Mouse (Mus musculus): Measurements from ENCODE around the gene Duoxa2. TPM values are rescaled to one million over a fixed set of nuclear protein-coding genes. Genes with fewer than 3 reads are reported as not detected.
"Not testable (repeated sequence)": the region's sequence is repeated elsewhere in the genome, so short reads cannot be mapped to it uniquely, and the experiment has no call there.

Gene Duoxa2
- total RNA-seq, 2 experiments from 2014 or later, result not detected

DNA sequence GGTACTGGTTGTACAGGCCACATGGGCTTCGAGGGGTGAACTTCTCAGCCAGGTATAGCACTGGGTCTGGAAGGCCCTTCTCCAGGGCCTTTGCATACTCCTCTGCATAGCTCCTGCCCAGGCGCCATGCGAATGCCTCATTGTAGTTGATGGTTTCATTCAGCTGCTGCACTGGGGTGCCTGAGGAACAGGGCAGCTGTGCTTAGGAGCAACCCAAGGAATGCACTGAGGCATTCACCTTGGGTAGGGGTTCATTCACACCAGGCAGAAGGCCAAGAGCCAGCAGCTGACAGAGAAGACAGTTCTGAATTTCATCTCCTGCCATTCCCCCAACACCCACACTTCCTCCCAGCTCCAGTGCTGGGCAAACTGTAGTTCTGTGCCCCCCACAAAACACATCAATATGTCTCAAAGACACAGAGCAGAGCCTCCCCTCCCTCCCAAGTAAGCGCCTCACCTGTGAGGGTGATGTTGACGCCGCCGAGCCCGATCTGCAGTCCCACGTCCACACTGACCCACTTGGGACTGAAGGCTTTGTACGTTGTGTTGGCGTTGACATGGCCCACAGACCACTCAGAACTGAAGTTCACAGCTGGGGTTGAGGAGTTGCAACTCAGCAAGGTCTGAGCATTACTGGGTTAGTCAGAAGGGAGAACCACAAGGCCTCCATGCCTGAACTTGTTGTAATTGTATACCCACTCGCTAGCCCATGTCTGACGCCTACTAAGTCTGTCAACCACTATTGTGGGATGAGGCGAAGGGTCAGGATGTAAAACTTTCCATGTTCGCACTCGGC is 6.6 kb downstream of the Duoxa2 start:
- no peak for ATAC-seq (replicated peaks; ENCODE audit: low FRiP score, low TSS enrichment, poor library complexity, severe bottlenecking)

DNA sequence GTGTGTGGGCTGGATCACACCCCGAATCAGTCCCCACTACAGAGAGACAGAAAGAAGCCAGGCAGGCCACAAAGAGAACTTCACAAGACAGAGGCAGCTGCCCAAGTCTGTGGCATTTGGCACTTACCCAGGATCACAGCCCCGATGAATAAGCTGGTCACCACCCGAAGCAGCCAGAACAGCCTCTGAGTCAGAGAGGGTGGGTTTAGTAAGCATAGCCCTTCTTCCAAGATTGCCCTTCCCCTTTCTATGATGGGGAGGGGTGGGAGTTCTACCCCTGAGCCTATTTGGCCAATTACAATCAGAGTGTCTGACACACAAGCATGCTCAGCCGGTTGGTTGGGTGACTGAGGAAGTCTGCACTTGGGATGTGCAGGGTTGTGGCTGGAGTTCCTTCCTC is 7.5 kb downstream of the Duoxa2 start:
- no peak for ATAC-seq (replicated peaks; ENCODE audit: low FRiP score, low TSS enrichment, poor library complexity, severe bottlenecking)

DNA sequence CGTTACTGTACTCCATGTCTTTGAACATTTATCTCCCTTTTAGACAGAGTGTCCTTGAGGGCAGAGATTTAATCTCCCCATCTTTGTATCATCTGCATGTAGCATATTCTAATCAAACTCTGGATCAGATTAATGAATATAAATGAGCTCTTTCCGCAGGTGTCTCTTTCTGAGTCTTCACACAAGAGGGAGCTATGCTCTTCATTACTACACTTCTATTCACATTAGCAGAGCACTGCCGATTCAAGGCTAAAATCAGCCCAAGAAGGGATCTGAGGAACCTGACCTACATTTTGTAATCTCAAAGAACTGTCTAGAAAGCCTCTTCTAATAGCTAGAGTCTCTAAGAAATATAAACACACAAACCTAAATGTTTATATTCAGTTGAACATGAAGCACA is 10.9 kb downstream of the Duoxa2 start:
- no peak for ATAC-seq (replicated peaks; ENCODE audit: low FRiP score, low TSS enrichment, poor library complexity, severe bottlenecking)

DNA sequence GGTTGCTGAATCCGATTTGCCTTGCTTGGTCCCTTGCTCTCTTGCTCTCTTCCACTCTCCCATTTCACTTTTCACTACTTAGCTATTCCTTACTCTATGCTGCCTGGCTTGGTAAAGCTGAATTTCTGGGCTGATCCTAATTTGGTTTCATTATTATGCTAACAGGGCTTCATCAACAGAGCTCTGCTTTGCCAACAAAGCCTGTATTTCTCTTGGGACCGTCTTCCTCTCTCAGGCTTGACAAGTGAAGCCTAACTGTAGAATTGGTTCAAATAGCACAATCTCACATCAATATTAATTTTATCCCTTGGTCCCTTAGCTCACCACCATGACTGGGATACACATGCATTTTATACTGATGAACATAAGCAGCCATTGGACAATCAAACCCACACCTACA is 12.9 kb downstream of the Duoxa2 start:
- ATAC-seq (replicated peaks; ENCODE audit: low FRiP score, low TSS enrichment, poor library complexity, severe bottlenecking), result no peak

DNA sequence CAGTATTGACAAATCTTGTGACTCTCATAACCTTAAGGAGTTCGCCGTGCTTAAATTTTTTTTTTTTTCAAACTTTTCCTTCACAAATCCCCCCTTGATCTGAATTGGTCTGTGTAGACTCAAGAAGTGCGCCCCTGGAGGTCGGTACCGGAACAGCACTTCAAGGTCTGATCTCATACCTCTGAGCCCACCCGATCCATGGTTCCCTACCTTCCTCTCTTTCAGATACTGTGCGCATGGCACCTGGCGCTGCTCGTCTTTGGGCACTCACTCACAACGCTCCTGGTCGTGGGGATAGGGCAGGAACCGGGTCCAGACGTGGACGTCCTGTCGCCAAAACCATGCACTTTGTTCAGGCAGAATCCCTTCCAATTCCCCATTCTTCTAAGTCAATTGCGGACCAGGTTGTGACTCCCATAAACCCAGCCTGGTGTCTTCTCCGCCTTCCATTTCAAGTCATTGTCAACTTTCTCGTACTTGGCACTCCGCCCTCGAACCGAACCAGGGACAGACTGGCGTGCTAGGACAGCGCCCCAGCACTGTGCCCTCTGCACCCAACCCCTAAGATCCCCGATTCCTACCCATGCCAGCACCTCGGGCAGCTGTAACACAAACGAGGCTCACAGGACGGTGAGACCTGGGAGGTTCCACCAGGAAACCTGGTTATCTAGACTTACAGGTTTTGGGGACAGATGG is 14.2 kb downstream of the Duoxa2 start:
- ATAC-seq (replicated peaks; ENCODE audit: low FRiP score, low TSS enrichment, poor library complexity, severe bottlenecking), result peak; percentile 64

DNA sequence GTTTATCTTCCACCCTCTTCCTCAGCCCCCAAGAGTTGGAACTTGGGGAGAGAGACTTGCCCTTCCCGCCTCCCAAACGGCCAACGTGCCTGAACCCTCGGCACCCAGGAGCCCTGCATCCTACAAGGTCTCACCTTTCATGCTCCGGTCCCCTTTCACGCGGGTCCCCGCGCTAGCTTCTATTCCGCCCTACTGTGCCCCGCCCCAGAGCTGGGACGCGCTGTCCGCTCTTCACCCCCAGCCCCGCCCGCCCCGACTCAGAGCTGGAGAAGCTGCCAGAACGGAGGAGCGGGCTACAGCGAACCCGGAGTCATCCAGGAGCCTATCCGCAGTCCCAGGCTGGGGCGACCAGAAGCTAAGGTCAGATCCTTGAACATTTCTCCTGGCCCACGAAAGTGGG is 14.8 kb downstream of the Duoxa2 start, which contains the start of gene Duoxa1:
TSS of gene Duoxa1 (minus strand) at position 195 of the 400 bp plus-strand sequence.
- no peak for ATAC-seq (replicated peaks; ENCODE audit: low FRiP score, low TSS enrichment, poor library complexity, severe bottlenecking)

DNA sequence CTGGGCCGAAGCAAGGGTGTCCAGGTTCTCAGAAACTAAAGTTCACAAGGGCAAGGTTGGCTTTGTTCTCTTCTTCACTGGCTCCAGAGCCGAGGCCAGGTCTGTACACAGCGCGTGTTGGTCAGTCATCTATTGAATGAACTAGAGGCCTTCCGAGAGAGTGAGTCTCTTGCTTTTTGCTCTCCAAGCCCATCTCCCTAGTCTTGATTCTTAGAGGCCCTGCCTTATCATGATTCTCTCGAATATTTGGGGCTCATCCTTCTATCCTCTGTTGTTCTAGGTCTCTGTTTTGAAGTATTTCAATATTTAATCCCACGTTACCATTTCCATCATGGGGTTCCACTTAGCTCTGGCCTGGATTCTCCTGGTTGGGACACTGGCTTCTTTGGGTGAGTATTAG is 16.7 kb downstream of the Duoxa2 start, which contains the start of gene Duox1:
TSS of gene Duox1 (plus strand) at position 301 of the 400 bp plus-strand sequence.
- ATAC-seq (replicated peaks; ENCODE audit: low FRiP score, low TSS enrichment, poor library complexity, severe bottlenecking), result no peak

DNA sequence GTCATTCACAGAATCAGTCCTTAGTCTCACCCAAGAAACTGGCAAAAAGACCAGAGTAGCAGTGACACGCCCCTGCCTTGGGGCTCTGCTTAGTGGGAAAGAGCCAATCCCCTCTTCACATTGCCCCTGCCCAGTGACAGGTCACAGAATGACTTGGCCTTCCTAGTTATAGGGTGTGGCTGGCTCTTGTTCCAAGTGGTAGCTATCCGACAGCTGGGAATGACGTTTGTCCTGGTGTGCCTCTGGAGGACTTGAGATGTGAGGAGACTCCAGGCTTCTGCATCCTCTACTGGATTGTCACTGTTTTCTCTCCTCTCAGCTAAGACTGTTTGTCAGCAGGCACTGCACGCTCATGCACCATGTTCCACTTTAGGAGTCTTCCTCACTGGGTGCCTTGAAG is 18.7 kb downstream of the Duoxa2 start:
- ATAC-seq (replicated peaks; ENCODE audit: low FRiP score, low TSS enrichment, poor library complexity, severe bottlenecking), result no peak

DNA sequence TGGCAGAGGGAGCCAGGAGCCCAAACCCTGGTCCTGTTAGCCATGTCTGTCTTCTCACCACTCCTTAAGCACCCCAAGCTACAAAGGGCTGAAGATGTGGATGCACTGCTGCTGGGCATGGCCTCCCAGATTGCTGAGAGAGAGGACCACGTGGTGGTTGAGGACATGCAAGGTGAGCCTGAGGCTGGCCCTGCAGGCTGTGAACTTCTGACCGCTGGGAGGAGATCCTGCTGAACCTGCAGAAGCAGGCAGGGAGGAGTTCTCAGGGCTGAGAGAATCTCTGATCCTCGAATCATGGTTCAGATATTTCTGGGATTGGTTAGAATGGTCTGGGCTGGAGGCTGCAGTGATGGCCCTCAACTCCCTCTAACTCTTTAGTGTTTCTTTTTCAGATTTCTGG is 25.3 kb downstream of the Duoxa2 start:
- ATAC-seq (replicated peaks; ENCODE audit: low FRiP score, low TSS enrichment, poor library complexity, severe bottlenecking), result no peak

DNA sequence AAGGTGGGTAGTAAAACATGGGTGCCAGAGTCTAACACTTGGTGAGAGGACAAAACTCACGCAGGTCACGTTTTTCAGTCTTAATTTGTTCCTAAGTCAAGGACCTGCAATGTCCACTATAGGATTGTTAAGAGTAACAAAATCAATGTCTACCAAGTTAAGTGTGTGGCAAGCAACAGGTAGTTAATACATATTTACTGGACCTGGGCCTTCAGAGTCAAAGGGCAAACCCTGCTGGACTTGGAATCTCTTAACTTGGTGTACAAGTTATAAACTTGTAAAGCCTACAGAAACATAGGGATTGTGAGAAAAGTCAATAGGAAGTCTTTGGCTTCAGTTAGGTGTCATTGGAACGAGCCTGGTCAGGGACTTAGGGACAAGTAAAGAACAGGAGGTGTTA is 25.9 kb downstream of the Duoxa2 start:
- no peak for ATAC-seq (replicated peaks; ENCODE audit: low FRiP score, low TSS enrichment, poor library complexity, severe bottlenecking)

DNA sequence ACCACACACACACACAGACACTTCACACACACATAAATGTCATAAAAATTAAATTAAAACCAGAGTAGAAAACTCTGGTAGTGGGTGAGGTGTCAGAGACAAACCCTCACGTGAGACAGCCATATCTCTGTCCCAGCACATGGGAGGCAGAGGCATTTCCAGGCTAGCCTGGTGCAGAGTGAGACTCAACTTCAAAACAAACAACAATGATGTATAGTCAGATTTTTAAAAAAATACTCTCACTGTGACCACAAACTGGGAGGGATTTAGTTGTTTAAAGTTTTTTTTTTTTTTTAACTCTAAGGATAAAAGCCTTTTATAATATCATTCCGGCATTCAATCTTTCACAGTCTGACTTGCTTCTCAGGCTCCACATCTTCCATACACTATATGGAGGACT is 26.7 kb downstream of the Duoxa2 start:
- no peak for ATAC-seq (replicated peaks; ENCODE audit: low FRiP score, low TSS enrichment, poor library complexity, severe bottlenecking)

DNA sequence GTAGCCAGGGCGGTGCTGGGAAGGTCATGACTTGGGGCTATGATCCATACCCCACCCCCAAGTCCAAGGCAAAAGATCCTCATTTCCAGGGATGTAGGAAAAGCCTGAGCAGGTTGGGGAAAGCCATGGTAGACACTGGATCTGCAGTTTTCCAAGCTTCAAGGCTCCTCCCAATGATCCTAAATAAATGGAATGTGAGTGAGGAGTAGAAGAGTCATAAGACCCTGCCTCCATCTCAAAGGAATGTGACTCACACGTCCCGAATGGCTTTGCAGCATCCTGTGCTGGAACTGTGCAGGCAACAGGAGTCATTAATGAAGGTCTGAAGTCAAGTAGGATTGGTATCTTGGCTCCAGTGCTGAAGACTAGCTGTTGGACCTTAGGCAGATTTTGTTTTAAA is 29.3 kb downstream of the Duoxa2 start:
- ATAC-seq (replicated peaks; ENCODE audit: low FRiP score, low TSS enrichment, poor library complexity, severe bottlenecking), result no peak

DNA sequence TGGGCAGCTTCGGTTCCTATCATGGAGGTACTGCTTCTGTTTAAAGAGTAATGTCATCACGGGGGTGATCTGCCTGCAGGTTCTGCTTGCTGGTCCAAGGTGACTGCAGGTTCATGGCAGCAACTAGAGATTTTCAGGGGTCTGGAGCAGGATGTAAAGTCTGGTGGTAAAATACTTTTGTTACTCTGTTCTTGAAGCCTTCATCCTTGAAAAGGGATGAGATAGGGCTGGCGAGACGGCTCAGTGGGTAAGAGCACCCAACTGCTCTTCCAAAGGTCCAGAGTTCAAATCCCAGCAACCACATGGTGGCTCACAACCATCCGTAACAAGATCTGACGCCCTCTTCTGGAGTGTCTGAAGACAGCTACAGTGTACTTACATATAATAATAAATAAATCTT is 31.6 kb downstream of the Duoxa2 start:
- ATAC-seq (replicated peaks; ENCODE audit: low FRiP score, low TSS enrichment, poor library complexity, severe bottlenecking), result not testable (repeated sequence)

DNA sequence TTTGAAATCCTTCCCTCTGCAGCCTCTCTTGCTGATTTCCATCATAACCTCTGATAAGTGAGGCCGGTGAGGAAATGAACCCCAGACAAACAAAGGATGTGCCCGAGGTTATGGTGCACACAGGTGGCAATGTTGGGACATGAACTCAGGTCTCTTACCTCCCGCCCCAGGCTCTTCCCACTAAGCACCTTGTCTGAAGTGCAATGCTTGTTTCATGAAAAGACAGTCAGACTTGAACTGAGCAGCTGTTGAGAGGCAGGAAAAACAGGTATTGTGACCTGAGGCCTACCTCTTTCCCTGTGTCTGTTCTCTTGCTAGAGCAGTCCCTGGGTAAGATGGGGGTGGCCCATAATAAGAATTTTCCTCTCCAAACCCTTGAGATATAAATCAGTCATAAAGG is 33.5 kb downstream of the Duoxa2 start:
- ATAC-seq (replicated peaks; ENCODE audit: low FRiP score, low TSS enrichment, poor library complexity, severe bottlenecking), result no peak

DNA sequence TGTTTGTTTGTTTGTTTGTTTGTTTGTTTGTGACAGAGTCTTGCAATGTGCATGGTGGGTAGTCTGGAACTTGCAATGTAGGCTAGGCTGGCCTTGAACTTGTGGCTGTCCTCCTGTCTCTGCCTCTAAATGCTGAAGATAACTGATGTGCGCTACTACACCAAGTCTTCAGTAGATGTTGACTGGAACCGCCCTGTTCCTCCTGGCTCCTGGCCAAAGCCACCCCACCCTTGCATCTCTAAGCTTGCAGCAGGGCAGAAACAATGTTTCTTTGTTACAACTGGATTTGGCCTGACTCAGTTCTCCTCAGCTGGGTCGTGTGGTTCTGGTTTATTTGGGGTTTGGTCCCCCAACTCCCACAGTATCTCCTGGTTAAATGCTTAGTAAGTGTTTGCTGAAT is 35.5 kb downstream of the Duoxa2 start:
- peak; percentile 78 for ATAC-seq (replicated peaks; ENCODE audit: low FRiP score, low TSS enrichment, poor library complexity, severe bottlenecking)

DNA sequence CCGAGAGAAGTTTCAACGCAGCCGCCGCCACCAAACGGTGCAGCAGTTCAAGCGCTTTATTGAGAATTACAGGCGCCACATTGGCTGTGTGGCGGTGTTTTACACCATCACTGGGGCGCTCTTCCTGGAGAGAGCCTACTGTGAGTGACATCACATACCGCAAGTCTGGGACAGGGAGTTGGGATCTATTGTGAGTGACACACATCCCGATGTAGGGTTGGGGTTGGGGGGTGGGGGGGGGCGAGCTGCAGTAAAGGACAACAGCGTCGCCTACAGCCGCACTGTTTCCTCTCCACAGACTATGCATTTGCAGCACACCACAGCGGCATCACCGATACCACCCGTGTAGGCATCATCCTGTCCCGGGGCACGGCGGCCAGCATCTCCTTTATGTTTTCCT is 38.6 kb downstream of the Duoxa2 start:
- no peak for ATAC-seq (replicated peaks; ENCODE audit: low FRiP score, low TSS enrichment, poor library complexity, severe bottlenecking)

DNA sequence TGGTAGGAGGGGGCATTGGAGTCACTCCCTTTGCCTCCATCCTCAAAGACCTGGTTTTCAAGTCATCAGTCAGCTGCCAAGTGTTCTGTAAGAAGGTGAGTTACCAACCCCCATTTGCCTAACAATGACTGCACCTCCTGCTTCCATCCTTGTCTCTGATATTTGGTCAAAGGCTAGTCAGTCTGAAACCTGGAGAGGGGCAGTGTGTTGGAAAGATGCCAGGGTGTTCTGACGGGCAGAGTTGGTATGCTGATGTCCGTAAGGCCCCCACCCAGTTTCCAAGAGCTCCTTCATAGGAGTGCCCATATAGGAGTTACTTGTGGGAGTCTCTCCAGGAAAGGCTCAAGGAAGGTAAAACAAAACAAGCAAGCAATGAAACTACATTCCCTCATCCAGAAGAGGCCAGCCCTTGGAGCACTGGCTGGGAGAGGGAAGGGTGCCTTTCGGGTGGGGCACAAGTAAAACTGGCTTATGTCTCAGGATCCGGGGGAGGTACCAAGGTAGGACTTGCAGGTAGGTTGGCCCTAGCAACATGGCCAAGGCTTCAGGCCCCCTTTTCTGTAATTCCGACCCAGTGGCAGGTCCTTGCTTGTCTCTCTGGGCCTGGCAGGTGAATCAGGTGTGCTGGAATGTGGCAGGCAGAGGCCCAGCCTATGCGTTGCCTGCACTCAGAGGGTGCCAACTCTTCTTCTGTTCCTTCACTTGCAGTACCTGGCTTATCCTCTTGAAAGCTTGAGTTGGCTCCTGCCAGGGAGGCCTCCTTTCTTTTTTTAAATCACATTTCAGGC is 46.6 kb downstream of the Duoxa2 start:
- ATAC-seq (replicated peaks; ENCODE audit: low FRiP score, low TSS enrichment, poor library complexity, severe bottlenecking), result no peak

DNA sequence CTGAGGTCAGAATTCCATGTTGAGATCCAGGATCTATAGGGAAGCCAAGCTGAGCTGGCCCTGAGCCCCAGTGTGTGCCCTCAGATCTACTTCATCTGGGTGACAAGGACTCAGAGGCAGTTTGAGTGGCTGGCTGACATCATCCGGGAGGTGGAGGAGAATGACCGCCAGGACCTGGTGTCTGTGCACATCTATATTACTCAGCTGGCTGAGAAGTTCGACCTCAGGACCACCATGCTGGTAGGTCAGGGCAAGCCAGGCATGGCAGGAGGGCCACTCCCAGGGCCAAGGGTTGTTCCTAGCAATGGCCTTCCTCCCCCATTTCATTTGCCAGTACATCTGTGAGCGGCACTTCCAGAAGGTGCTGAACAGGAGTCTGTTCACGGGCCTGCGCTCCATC is 47.5 kb downstream of the Duoxa2 start:
- ATAC-seq (replicated peaks; ENCODE audit: low FRiP score, low TSS enrichment, poor library complexity, severe bottlenecking), result not testable (repeated sequence)

DNA sequence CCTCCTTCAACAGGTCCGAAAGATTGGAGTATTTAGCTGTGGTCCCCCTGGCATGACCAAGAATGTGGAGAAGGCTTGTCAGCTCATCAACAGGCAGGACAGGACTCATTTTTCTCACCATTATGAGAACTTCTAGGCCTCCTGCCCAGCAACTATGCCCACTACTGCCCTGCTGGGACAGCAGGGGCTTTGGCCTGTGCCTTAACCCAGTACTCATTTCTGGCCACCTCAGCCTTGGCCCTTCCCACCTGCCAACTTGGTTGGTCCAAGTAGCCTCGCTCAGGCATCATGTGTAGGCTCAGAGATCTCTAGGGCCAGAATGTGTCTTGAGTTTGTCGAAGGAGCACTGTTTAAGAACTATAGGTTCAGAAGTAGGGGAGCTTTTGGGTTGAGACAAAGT is 48.6 kb downstream of the Duoxa2 start:
- no peak for ATAC-seq (replicated peaks; ENCODE audit: low FRiP score, low TSS enrichment, poor library complexity, severe bottlenecking)

DNA sequence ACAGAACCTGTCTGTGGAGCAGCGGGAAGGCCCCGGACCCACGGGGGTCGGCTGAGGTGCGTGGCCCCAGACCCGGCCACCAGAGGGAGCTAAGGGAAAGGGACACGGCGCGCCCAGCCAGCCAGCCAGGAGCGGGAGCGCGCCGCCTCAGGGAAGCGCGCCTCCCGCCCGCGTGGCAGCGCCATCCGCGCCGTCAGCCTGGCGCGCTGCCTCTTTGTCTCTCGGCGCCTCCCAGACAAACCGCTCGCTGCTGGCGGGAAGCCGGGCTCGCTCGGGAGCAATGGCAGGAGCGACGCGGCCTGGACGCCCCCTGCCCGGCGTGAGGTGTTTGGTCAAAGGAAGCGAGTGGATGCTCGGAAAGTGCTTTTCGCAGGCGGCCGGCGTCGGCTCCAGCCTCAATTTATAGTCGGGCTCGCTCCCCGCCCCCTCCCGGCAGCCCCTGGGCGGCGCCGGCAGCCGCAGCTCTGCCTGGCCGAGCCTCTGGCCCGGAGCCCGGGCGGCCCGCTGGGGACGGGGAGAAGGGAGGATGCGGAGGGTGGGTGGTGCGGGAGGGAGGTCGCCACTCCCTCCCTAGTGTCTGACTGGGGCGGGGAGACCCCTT is 49.9 kb downstream of the Duoxa2 start:
- peak; percentile 75 for ATAC-seq (replicated peaks; ENCODE audit: low FRiP score, low TSS enrichment, poor library complexity, severe bottlenecking)

Measured in megakaryocyte-erythroid progenitor cell, adult 5-6 weeks (primary cell).